Mouse (Mus musculus): ENCODE data around the gene Gm42742. TPM values are rescaled to one million over a fixed set of nuclear protein-coding genes. Genes with fewer than 3 reads are reported as not detected.

Gm42742 gene
- polyA plus RNA-seq, 1 experiment = 21.2 TPM

GRCm38 (mm10) chr7:127011051-127011450 lies 9.8 kb downstream of the Gm42742 start:
- 90% methylated on average over 2 of the region's 2 CpGs for WGBS
- Histone ChIP-seq H3K4me1 (ENCODE audit: control insufficient read depth, insufficient read depth, low read length) (peaks cover 5% of the 10 kb centered on the region; the same call in 1 of the 2 replicates), H3K36me3 (ENCODE audit: control insufficient read depth, insufficient read depth, low read length) (no peaks in the 10 kb centered on the region), H3K4me3 (ENCODE audit: insufficient read depth, low read depth, low read length) (no peak overlapping the region), H3K27ac (ENCODE audit: insufficient read depth, low read depth, low read length) (no peak overlapping the region), H3K27me3 (replicated peaks; ENCODE audit: control insufficient read depth, insufficient read depth, low read length) (no peaks in the 10 kb centered on the region)
- TF ChIP-seq CTCF (conservative IDR thresholded peaks at IDR 0.05; ENCODE audit: insufficient read depth, insufficient read length, low read depth, low read length) (no peak), POLR2A (IDR thresholded peaks at IDR 0.05; ENCODE audit: low read depth, low read length) (no peak)
- DNase-seq = no peak

GRCm38 (mm10) chr7:127009307-127010085 lies 11.4 kb downstream of the Gm42742 start:
- Histone ChIP-seq H3K4me3 (ENCODE audit: insufficient read depth, low read depth, low read length) (no peak overlapping the region), H3K27ac (ENCODE audit: insufficient read depth, low read depth, low read length) (peak overlapping the region; percentile 66), H3K27me3 (replicated peaks; ENCODE audit: control insufficient read depth, insufficient read depth, low read length) (no peaks in the 10 kb centered on the region), H3K36me3 (ENCODE audit: control insufficient read depth, insufficient read depth, low read length) (no peaks in the 10 kb centered on the region), H3K4me1 (ENCODE audit: control insufficient read depth, insufficient read depth, low read length) (peaks cover 8% of the 10 kb centered on the region; the same call in 1 of the 2 replicates)
- WGBS = 65% methylated on average over 17 of the region's 17 CpGs
- TF ChIP-seq CTCF (conservative IDR thresholded peaks at IDR 0.05; ENCODE audit: insufficient read depth, insufficient read length, low read depth, low read length) (no peak), POLR2A (IDR thresholded peaks at IDR 0.05; ENCODE audit: low read depth, low read length) (no peak)
- no peak for DNase-seq

- 55% methylated on average over 9 of the region's 9 CpGs for WGBS
- H3K36me3 ChIP-seq (ENCODE audit: control insufficient read depth, insufficient read depth, low read length) = no peaks in the 10 kb centered on the region
- peak; percentile 67 for DNase-seq
- no peak overlapping the region for H3K4me3 ChIP-seq (ENCODE audit: insufficient read depth, low read depth, low read length)
- H3K27me3 ChIP-seq (replicated peaks; ENCODE audit: control insufficient read depth, insufficient read depth, low read length) = no peaks in the 10 kb centered on the region
- H3K4me1 ChIP-seq (ENCODE audit: control insufficient read depth, insufficient read depth, low read length) = peaks cover 9% of the 10 kb centered on the region; the same call in 1 of the 2 replicates
- no peak for TF ChIP-seq CTCF (conservative IDR thresholded peaks at IDR 0.05; ENCODE audit: insufficient read depth, insufficient read length, low read depth, low read length)
- no peak for TF ChIP-seq POLR2A (IDR thresholded peaks at IDR 0.05; ENCODE audit: low read depth, low read length)
- peak overlapping the region; percentile 66 for H3K27ac ChIP-seq (ENCODE audit: insufficient read depth, low read depth, low read length)
Observed at GRCm38 (mm10) chr7:127008239-127009019, 12.5 kb downstream of the Gm42742 start.

GRCm38 (mm10) chr7:127007313-127008024 lies 13.4 kb downstream of the Gm42742 start:
- TF ChIP-seq CTCF (conservative IDR thresholded peaks at IDR 0.05; ENCODE audit: insufficient read depth, insufficient read length, low read depth, low read length) = no peak
- no peak for TF ChIP-seq POLR2A (IDR thresholded peaks at IDR 0.05; ENCODE audit: low read depth, low read length)
- Histone ChIP-seq H3K27ac (ENCODE audit: insufficient read depth, low read depth, low read length) (no peak overlapping the region), H3K27me3 (replicated peaks; ENCODE audit: control insufficient read depth, insufficient read depth, low read length) (no peaks in the 10 kb centered on the region), H3K4me3 (ENCODE audit: insufficient read depth, low read depth, low read length) (no peak overlapping the region), H3K4me1 (ENCODE audit: control insufficient read depth, insufficient read depth, low read length) (0 out of 2 replicates have a peak, but pooled peaks cover 6% of the 10 kb centered on the region), H3K36me3 (ENCODE audit: control insufficient read depth, insufficient read depth, low read length) (no peaks in the 10 kb centered on the region)
- WGBS = 85% methylated on average over 6 of the region's 6 CpGs
- DNase-seq = no peak

- no peaks in the 10 kb centered on the region for H3K27me3 ChIP-seq (replicated peaks; ENCODE audit: control insufficient read depth, insufficient read depth, low read length)
- no peaks in the 10 kb centered on the region for H3K36me3 ChIP-seq (ENCODE audit: control insufficient read depth, insufficient read depth, low read length)
- no peak overlapping the region for H3K4me3 ChIP-seq (ENCODE audit: insufficient read depth, low read depth, low read length)
- TF ChIP-seq CTCF (conservative IDR thresholded peaks at IDR 0.05; ENCODE audit: insufficient read depth, insufficient read length, low read depth, low read length) = no peak
- TF ChIP-seq POLR2A (IDR thresholded peaks at IDR 0.05; ENCODE audit: low read depth, low read length) = no peak
- DNase-seq = no peak
- 64% methylated on average over 4 of the region's 4 CpGs for WGBS
- 0 out of 2 replicates have a peak, but pooled peaks cover 6% of the 10 kb centered on the region for H3K4me1 ChIP-seq (ENCODE audit: control insufficient read depth, insufficient read depth, low read length)
- no peak overlapping the region for H3K27ac ChIP-seq (ENCODE audit: insufficient read depth, low read depth, low read length)
Observed at GRCm38 (mm10) chr7:127004122-127004875, 16.6 kb downstream of the Gm42742 start.

- H3K36me3 ChIP-seq (ENCODE audit: control insufficient read depth, insufficient read depth, low read length) = no peaks in the 10 kb centered on the region
- TF ChIP-seq CTCF (conservative IDR thresholded peaks at IDR 0.05; ENCODE audit: insufficient read depth, insufficient read length, low read depth, low read length) = no peak
- TF ChIP-seq POLR2A (IDR thresholded peaks at IDR 0.05; ENCODE audit: low read depth, low read length) = no peak
- DNase-seq = peak; percentile 46
- no peak overlapping the region for H3K27ac ChIP-seq (ENCODE audit: insufficient read depth, low read depth, low read length)
- H3K4me1 ChIP-seq (ENCODE audit: control insufficient read depth, insufficient read depth, low read length) = 0 out of 2 replicates have a peak, but pooled peaks cover 6% of the 10 kb centered on the region
- H3K27me3 ChIP-seq (replicated peaks; ENCODE audit: control insufficient read depth, insufficient read depth, low read length) = no peaks in the 10 kb centered on the region
- WGBS = 80% methylated on average over 5 of the region's 5 CpGs
- no peak overlapping the region for H3K4me3 ChIP-seq (ENCODE audit: insufficient read depth, low read depth, low read length)
Observed at GRCm38 (mm10) chr7:127003620-127004019, 17.3 kb downstream of the Gm42742 start.
